ENCODE assay signal across 9 mouse cellular contexts in the genomic region with DNA sequence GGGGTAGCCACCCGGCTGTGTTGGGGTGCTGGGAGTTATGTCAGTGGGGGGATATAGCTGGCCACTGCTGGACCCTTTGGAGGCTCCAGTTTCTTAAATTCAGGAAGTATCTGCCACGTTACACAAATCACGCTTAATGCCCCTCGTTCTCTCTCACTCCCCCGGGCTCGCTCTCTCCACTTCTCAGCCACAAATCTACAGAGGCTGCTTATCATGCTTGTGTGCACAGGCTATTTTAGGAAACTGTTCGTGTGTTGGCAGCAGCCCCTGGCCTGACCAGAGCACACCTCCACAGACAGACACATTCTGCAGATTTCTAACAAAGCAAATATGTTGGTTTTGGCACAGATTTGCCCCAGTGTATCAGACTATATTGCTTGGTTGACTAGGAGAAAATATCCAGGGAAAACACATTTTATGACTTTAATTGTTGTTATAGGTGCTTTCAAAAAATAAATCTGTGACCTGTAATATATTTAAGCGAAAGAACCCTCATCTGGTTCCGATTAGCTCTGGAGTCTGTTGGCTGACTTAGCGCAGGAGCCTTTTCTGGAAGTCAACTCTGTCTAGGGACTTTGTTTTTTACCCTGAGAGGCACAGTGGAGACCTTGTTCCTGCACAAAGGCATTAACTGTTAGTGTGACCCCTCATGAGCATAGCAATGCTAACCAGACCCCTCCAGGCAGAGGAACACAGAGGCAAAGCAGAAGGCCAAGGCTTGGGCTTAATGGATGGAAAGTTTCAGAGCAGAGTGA. TPM values are rescaled to one million over a fixed set of nuclear protein-coding genes. Genes with fewer than 3 reads are reported as not detected.
DNase-seq lines count a peak whose midpoint lies in the region; ATAC-seq and TF ChIP-seq lines count a peak whose summit lies in the region.
"Had no signal": no experiment of that assay in that cellular context is flagged by ENCODE, and none has a peak within 500 bp of the region (broad histone marks: within the 10 kb centered on the region; RNA-seq: fewer than 3 reads in every experiment).

No protein-coding gene starts in this region.

- H3K4me2 ChIP-seq in forebrain, postnatal 0 days (ENCODE audit: low read depth), result no peak overlapping the region
- no peak overlapping the region for H3K4me2 ChIP-seq in forebrain, embryonic 14.5 days (ENCODE audit: low read length)
- 0 out of 2 replicates have a peak overlapping the region, but pooled peaks have one; percentile 18 for H3K4me2 ChIP-seq in limb, embryonic 11.5 days (ENCODE audit: low read depth, severe bottlenecking)

- H3K36me3 ChIP-seq in forebrain, postnatal 0 days (ENCODE audit: insufficient read depth), result no peaks in the 10 kb centered on the region
- no peaks in the 10 kb centered on the region for H3K36me3 ChIP-seq in forebrain, embryonic 14.5 days (ENCODE audit: control insufficient read depth, insufficient read depth, low read length)
- no peaks in the 10 kb centered on the region for H3K36me3 ChIP-seq in heart, adult 2 months (ENCODE audit: control insufficient read depth, insufficient read depth, low read length)
- no peaks in the 10 kb centered on the region for H3K36me3 ChIP-seq in limb, embryonic 11.5 days (ENCODE audit: control insufficient read depth, insufficient read depth, low read length)

- no peak for ATAC-seq in forebrain, postnatal 0 days
- ATAC-seq in forebrain, embryonic 14.5 days, result no peak
- ATAC-seq in limb, embryonic 11.5 days (ENCODE audit: insufficient number of reproducible peaks, low FRiP score, low TSS enrichment, low read depth), result peak; percentile 91
- ATAC-seq in granulocyte monocyte progenitor cell, adult 5-6 weeks (replicated peaks; ENCODE audit: poor library complexity, severe bottlenecking), result no peak

- no peak overlapping the region for H3K9ac ChIP-seq in forebrain, postnatal 0 days
- no peak overlapping the region for H3K9ac ChIP-seq in forebrain, embryonic 14.5 days (ENCODE audit: low read length)
- peak overlapping the region; percentile 28 for H3K9ac ChIP-seq in heart, adult 2 months (ENCODE audit: low read depth, low read length)
- H3K9ac ChIP-seq in limb, embryonic 11.5 days (ENCODE audit: low read length), result peak overlapping the region; percentile 34; the same call in 1 of the 2 replicates

- 54% methylated on average over 10 of the region's 10 CpGs for WGBS in forebrain, postnatal 0 days
- WGBS in forebrain, embryonic 14.5 days, result 74% methylated on average over 10 of the region's 10 CpGs
- 22% methylated on average over 10 of the region's 10 CpGs for WGBS in heart, adult 2 months
- 12% methylated on average over 10 of the region's 10 CpGs for WGBS in limb, embryonic 11.5 days

- H3K4me1 ChIP-seq in forebrain, postnatal 0 days (ENCODE audit: insufficient read depth), result 0 out of 2 replicates have a peak, but pooled peaks cover 6% of the 10 kb centered on the region
- no peaks in the 10 kb centered on the region for H3K4me1 ChIP-seq in forebrain, embryonic 14.5 days (ENCODE audit: control insufficient read depth, insufficient read depth, low read length)
- H3K4me1 ChIP-seq in heart, adult 2 months (ENCODE audit: control insufficient read depth, insufficient read depth, low read length), result peaks cover 1% of the 10 kb centered on the region; the same call in 1 of the 2 replicates
- peaks cover 17% of the 10 kb centered on the region; the same call in 1 of the 2 replicates for H3K4me1 ChIP-seq in limb, embryonic 11.5 days (ENCODE audit: control insufficient read depth, insufficient read depth, low read length)

- no peak for TF ChIP-seq EP300 in heart, adult 2 months (IDR thresholded peaks at IDR 0.05; ENCODE audit: insufficient read depth, low read depth, low read length)

- no peak for TF ChIP-seq CTCF in forebrain, postnatal 0 days (IDR thresholded peaks at IDR 0.05; ENCODE audit: low read depth)
- no peak for TF ChIP-seq CTCF in heart, adult 2 months (IDR thresholded peaks at IDR 0.05)

- DNase-seq in forebrain, postnatal 0 days, result no peak
- no peak for DNase-seq in forebrain, embryonic 14.5 days (ENCODE audit: low spot score)
- DNase-seq in brain, adult 2 months (ENCODE audit: low read depth, low spot score), result peak; percentile 83
- peak; percentile 33 to 55 for DNase-seq in heart, adult 2 months
- DNase-seq in limb, embryonic 11.5 days (ENCODE audit: low spot score), result peak; percentile 74
- DNase-seq in left cerebral cortex, adult 11 months (ENCODE audit: low spot score), result no peak
- no peak for DNase-seq in right cerebral cortex, postnatal 36 days (ENCODE audit: low spot score in 2 of 2)

- H3K4me3 ChIP-seq in forebrain, postnatal 0 days (ENCODE audit: low read depth, low read length), result no peak overlapping the region
- no peak overlapping the region for H3K4me3 ChIP-seq in forebrain, embryonic 14.5 days (ENCODE audit: low read depth, low read length)
- H3K4me3 ChIP-seq in heart, adult 2 months, result peak overlapping the region; percentile 33; the same call in 1 of the 2 replicates
- H3K4me3 ChIP-seq in limb, embryonic 11.5 days (ENCODE audit: low read depth, low read length), result no peak overlapping the region

- TF ChIP-seq POLR2A in heart, adult 2 months (IDR thresholded peaks at IDR 0.05; ENCODE audit: insufficient read depth, low read depth, low read length), result no peak

- 0 out of 2 replicates have a peak overlapping the region, but pooled peaks have one; percentile 21 for H3K27ac ChIP-seq in forebrain, postnatal 0 days (ENCODE audit: low read depth, low read length)
- H3K27ac ChIP-seq in forebrain, embryonic 14.5 days (ENCODE audit: low read depth, low read length), result no peak overlapping the region
- peak overlapping the region; percentile 80 for H3K27ac ChIP-seq in heart, adult 2 months
- peak overlapping the region; percentile 98 for H3K27ac ChIP-seq in limb, embryonic 11.5 days (replicated peaks; ENCODE audit: low read depth, low read length)

- intact Hi-C loops in heart, adult 2 months (cut with DNase I), result no loop called here

- H3K79me2 ChIP-seq in heart, adult 2 months (replicated peaks; ENCODE audit: control insufficient read depth, insufficient read depth, low read length), result no peaks in the 10 kb centered on the region

- H3K9me3 ChIP-seq in forebrain, postnatal 0 days (ENCODE audit: low read length), result no peaks in the 10 kb centered on the region
- no peaks in the 10 kb centered on the region for H3K9me3 ChIP-seq in forebrain, embryonic 14.5 days (replicated peaks; ENCODE audit: control insufficient read depth, low read length)
- H3K9me3 ChIP-seq in limb, embryonic 11.5 days (ENCODE audit: control insufficient read depth, low read length), result no peaks in the 10 kb centered on the region

- H3K27me3 ChIP-seq in forebrain, postnatal 0 days (ENCODE audit: insufficient read depth, low read length), result no peaks in the 10 kb centered on the region
- H3K27me3 ChIP-seq in forebrain, embryonic 14.5 days (replicated peaks; ENCODE audit: control insufficient read depth, insufficient read depth, low read length), result no peaks in the 10 kb centered on the region
- no peaks in the 10 kb centered on the region for H3K27me3 ChIP-seq in heart, adult 2 months (ENCODE audit: control insufficient read depth, insufficient read depth, low read length)
- no peaks in the 10 kb centered on the region for H3K27me3 ChIP-seq in limb, embryonic 11.5 days (ENCODE audit: control insufficient read depth, insufficient read depth, low read length)

RNA-seq across cellular contexts. Expression of gene Ccdc42, which starts 51.2 kb away (rescaled TPM):
- total RNA-seq in forebrain, postnatal 0 days (2014; rRNA removed), result 0.46 and 1.3 TPM in 2 replicates
- 0.43 and 0.85 TPM in 2 replicates for polyA plus RNA-seq in forebrain, postnatal 0 days (2015; fragmentation: Nextera tagmentation; extraction: Ambion mirVana)
- 0.31 and 0.39 TPM in 2 replicates for polyA plus RNA-seq in forebrain, embryonic 14.5 days (2014; fragmentation: Nextera tagmentation; extraction: Ambion mirVana)
- total RNA-seq in heart, adult 2 months (2021), result not detected
- 0.26 TPM in 1 of 2 replicates, not detected in the other for polyA plus RNA-seq in heart, adult 2 months (2012; rRNA removed)
- 1.0 and 1.4 TPM in 2 replicates for polyA plus RNA-seq in limb, embryonic 11.5 days (2014; fragmentation: Nextera tagmentation; extraction: Ambion mirVana)
- not detected in 2 replicates for total RNA-seq in granulocyte monocyte progenitor cell, adult 5-6 weeks (2014; fragmentation: Nextera tagmentation)
- not detected in 2 replicates for total RNA-seq in granulocyte monocyte progenitor cell, adult 5-6 weeks (2017)
- polyA plus RNA-seq: C2C12 had no signal

RNA-seq across cellular contexts. Expression of gene Myh10, which starts 53.3 kb away (rescaled TPM):
- total RNA-seq in forebrain, postnatal 0 days (2014; rRNA removed), result 141 and 183 TPM in 2 replicates
- polyA plus RNA-seq in forebrain, postnatal 0 days (2015; fragmentation: Nextera tagmentation; extraction: Ambion mirVana), result 50.4 and 68.0 TPM in 2 replicates
- 88.8 and 105 TPM in 2 replicates for polyA plus RNA-seq in forebrain, embryonic 14.5 days (2014; fragmentation: Nextera tagmentation; extraction: Ambion mirVana)
- 10 to 100 TPM; 25.6 to 25.9 TPM for total RNA-seq in heart, adult 2 months (2021)
- polyA plus RNA-seq in heart, adult 2 months (2012; rRNA removed), result 17.9 and 30.0 TPM in 2 replicates
- polyA plus RNA-seq in limb, embryonic 11.5 days (2014; fragmentation: Nextera tagmentation; extraction: Ambion mirVana), result 148 and 172 TPM in 2 replicates
- total RNA-seq in granulocyte monocyte progenitor cell, adult 5-6 weeks (2014; fragmentation: Nextera tagmentation), result 0.37 TPM in 1 of 2 replicates, not detected in the other
- total RNA-seq in granulocyte monocyte progenitor cell, adult 5-6 weeks (2017), result 0.21 and 0.30 TPM in 2 replicates

Comparison
In these comparisons a context has a peak if more than half of its experiments do, and no peak if none do; other contexts are left out.
1. DNase-seq: peak in brain, adult 2 months (single experiment), heart, adult 2 months (2 of 2) and limb, embryonic 11.5 days (single experiment); none in forebrain, postnatal 0 days (single experiment), forebrain, embryonic 14.5 days (single experiment), left cerebral cortex, adult 11 months (single experiment) and right cerebral cortex, postnatal 36 days (0 of 2).
2. H3K9ac ChIP-seq: peak in heart, adult 2 months (single experiment) and limb, embryonic 11.5 days (single experiment); none in forebrain, postnatal 0 days (single experiment) and forebrain, embryonic 14.5 days (single experiment).